Mouse (Mus musculus) liver, embryonic 14.5 days (tissue): ENCODE measurements around the gene Map3k10.

Experiments used
- CTCF ChIP-seq: IDR thresholded peaks from 2 replicates; pipeline ENCODE4 v1.5.1; 2016; ENCODE audit warnings: antibody characterized with exemption, low read depth, control low read depth
- EP300 ChIP-seq: IDR thresholded peaks from 2 replicates; pipeline ENCODE4 v1.6.1; 2016; ENCODE audit warnings: antibody characterized with exemption, low read depth

DNA sequence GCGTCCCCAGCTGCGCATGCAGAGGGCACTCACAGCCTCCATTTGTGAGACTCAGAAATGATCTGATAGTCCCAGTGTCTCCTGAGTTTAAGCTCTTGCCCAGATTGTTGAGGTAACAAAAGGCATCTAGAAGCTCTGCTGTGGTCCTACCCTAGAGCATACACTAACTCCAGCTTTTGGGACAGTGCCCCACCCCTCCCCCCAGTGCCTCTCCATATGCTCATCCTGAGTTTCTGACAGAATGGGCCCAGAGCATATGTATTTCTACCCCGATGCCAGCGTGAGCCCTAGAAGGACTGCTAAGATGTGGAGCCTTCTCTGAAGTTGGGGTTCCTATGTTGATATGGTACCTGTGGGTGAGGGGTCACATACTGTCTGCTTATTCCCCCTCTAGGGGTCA, 43.0 kb downstream of the Map3k10 start:
- TF ChIP-seq EP300, result no peak
- TF ChIP-seq CTCF, result no peak
